Mouse (Mus musculus): ENCODE results near the gene Col18a1. TPM values are rescaled to one million over a fixed set of nuclear protein-coding genes. Genes with fewer than 3 reads are reported as not detected.

Gene Col18a1
- polyA plus RNA-seq, 1 experiment from 2014 or later = 107 TPM

GRCm38 (mm10) chr10:77070072-77070471 is 96.3 kb downstream of the Col18a1 start:
- H3K4me3 ChIP-seq = no peak overlapping the region
- H3K9ac ChIP-seq = no peak overlapping the region
- no peak overlapping the region for H3K27ac ChIP-seq
- ATAC-seq (ENCODE audit: low FRiP score, low read depth) = no peak
- H3K27me3 ChIP-seq (replicated peaks) = no peaks in the 10 kb centered on the region
- no peaks in the 10 kb centered on the region for H3K9me3 ChIP-seq
- no peak overlapping the region for H3K4me2 ChIP-seq (replicated peaks)
- no peaks in the 10 kb centered on the region for H3K4me1 ChIP-seq
- WGBS = 67% methylated on average over 4 of the region's 4 CpGs
- H3K36me3 ChIP-seq = peaks cover 18% of the 10 kb centered on the region

GRCm38 (mm10) chr10:77068469-77068868 is 97.9 kb downstream of the Col18a1 start:
- no peak for ATAC-seq (ENCODE audit: low FRiP score, low read depth)
- Histone ChIP-seq H3K4me2 (replicated peaks) (no peak overlapping the region), H3K4me3 (no peak overlapping the region), H3K4me1 (no peaks in the 10 kb centered on the region), H3K36me3 (peaks cover 25% of the 10 kb centered on the region), H3K27me3 (replicated peaks) (no peaks in the 10 kb centered on the region), H3K27ac (no peak overlapping the region), H3K9me3 (no peaks in the 10 kb centered on the region), H3K9ac (no peak overlapping the region)
- WGBS = 97% methylated on average over 7 of the region's 7 CpGs

GRCm38 (mm10) chr10:77064659-77065058 is 101.7 kb downstream of the Col18a1 start:
- Histone ChIP-seq H3K9ac (no peak overlapping the region), H3K4me1 (0 out of 2 replicates have a peak, but pooled peaks cover 2% of the 10 kb centered on the region), H3K27ac (no peak overlapping the region), H3K27me3 (replicated peaks) (no peaks in the 10 kb centered on the region), H3K4me2 (replicated peaks) (no peak overlapping the region), H3K4me3 (no peak overlapping the region), H3K36me3 (peaks cover 25% of the 10 kb centered on the region), H3K9me3 (no peaks in the 10 kb centered on the region)
- ATAC-seq (ENCODE audit: low FRiP score, low read depth) = no peak

GRCm38 (mm10) chr10:77064239-77064638 is 102.1 kb downstream of the Col18a1 start:
- H3K36me3 ChIP-seq = peaks cover 25% of the 10 kb centered on the region
- H3K9ac ChIP-seq = no peak overlapping the region
- WGBS = 90% methylated on average over 3 of the region's 3 CpGs
- no peak for ATAC-seq (ENCODE audit: low FRiP score, low read depth)
- 0 out of 2 replicates have a peak, but pooled peaks cover 2% of the 10 kb centered on the region for H3K4me1 ChIP-seq
- H3K9me3 ChIP-seq = no peaks in the 10 kb centered on the region
- no peak overlapping the region for H3K27ac ChIP-seq
- H3K27me3 ChIP-seq (replicated peaks) = no peaks in the 10 kb centered on the region
- H3K4me3 ChIP-seq = no peak overlapping the region
- no peak overlapping the region for H3K4me2 ChIP-seq (replicated peaks)

- no peak for ATAC-seq (ENCODE audit: low FRiP score, low read depth)
- Histone ChIP-seq H3K27ac (no peak overlapping the region), H3K9me3 (no peaks in the 10 kb centered on the region), H3K4me1 (0 out of 2 replicates have a peak, but pooled peaks cover 2% of the 10 kb centered on the region), H3K36me3 (peaks cover 25% of the 10 kb centered on the region), H3K4me2 (replicated peaks) (no peak overlapping the region), H3K9ac (no peak overlapping the region), H3K4me3 (no peak overlapping the region), H3K27me3 (replicated peaks) (no peaks in the 10 kb centered on the region)
- 88% methylated on average over 11 of the region's 11 CpGs for WGBS
Measured at GRCm38 (mm10) chr10:77062393-77063010, 103.8 kb downstream of the Col18a1 start.

- Histone ChIP-seq H3K9ac (no peak overlapping the region), H3K27me3 (replicated peaks) (no peaks in the 10 kb centered on the region), H3K9me3 (no peaks in the 10 kb centered on the region), H3K4me1 (0 out of 2 replicates have a peak, but pooled peaks cover 2% of the 10 kb centered on the region), H3K4me2 (replicated peaks) (no peak overlapping the region), H3K36me3 (peaks cover 16% of the 10 kb centered on the region; the same call in 1 of the 2 replicates), H3K4me3 (no peak overlapping the region), H3K27ac (no peak overlapping the region)
- WGBS = 72% methylated on average over 3 of the region's 3 CpGs
- ATAC-seq (ENCODE audit: low FRiP score, low read depth) = no peak
Measured at GRCm38 (mm10) chr10:77061426-77061825, 104.9 kb downstream of the Col18a1 start.

GRCm38 (mm10) chr10:77056768-77057167 is 109.6 kb downstream of the Col18a1 start:
- Histone ChIP-seq H3K4me3 (no peak overlapping the region), H3K36me3 (peaks cover 14% of the 10 kb centered on the region), H3K4me1 (no peaks in the 10 kb centered on the region), H3K27ac (no peak overlapping the region), H3K9me3 (no peaks in the 10 kb centered on the region), H3K4me2 (replicated peaks) (no peak overlapping the region), H3K27me3 (replicated peaks) (no peaks in the 10 kb centered on the region), H3K9ac (no peak overlapping the region)
- ATAC-seq (ENCODE audit: low FRiP score, low read depth) = no peak
- 77% methylated on average over 10 of the region's 10 CpGs for WGBS

GRCm38 (mm10) chr10:77048606-77049005 is 117.7 kb downstream of the Col18a1 start:
- H3K27ac ChIP-seq = no peak overlapping the region
- no peak overlapping the region for H3K9ac ChIP-seq
- H3K4me2 ChIP-seq (replicated peaks) = no peak overlapping the region
- WGBS = 94% methylated on average over 3 of the region's 3 CpGs
- no peak overlapping the region for H3K4me3 ChIP-seq
- H3K9me3 ChIP-seq = no peaks in the 10 kb centered on the region
- peaks cover 65% of the 10 kb centered on the region for H3K36me3 ChIP-seq
- no peaks in the 10 kb centered on the region for H3K27me3 ChIP-seq (replicated peaks)
- ATAC-seq (ENCODE audit: low FRiP score, low read depth) = no peak
- no peaks in the 10 kb centered on the region for H3K4me1 ChIP-seq

GRCm38 (mm10) chr10:77048196-77048595 is 118.2 kb downstream of the Col18a1 start:
- WGBS = 81% methylated on average over 4 of the region's 4 CpGs
- no peaks in the 10 kb centered on the region for H3K9me3 ChIP-seq
- no peaks in the 10 kb centered on the region for H3K27me3 ChIP-seq (replicated peaks)
- no peak overlapping the region for H3K4me2 ChIP-seq (replicated peaks)
- H3K36me3 ChIP-seq = peaks cover 65% of the 10 kb centered on the region
- no peak overlapping the region for H3K27ac ChIP-seq
- ATAC-seq (ENCODE audit: low FRiP score, low read depth) = no peak
- no peaks in the 10 kb centered on the region for H3K4me1 ChIP-seq
- no peak overlapping the region for H3K9ac ChIP-seq
- no peak overlapping the region for H3K4me3 ChIP-seq

GRCm38 (mm10) chr10:77038579-77039174 is 127.7 kb downstream of the Col18a1 start:
- Histone ChIP-seq H3K4me2 (replicated peaks) (no peak overlapping the region), H3K4me3 (no peak overlapping the region), H3K36me3 (peaks cover 47% of the 10 kb centered on the region), H3K27ac (no peak overlapping the region), H3K4me1 (peaks cover 18% of the 10 kb centered on the region), H3K9ac (no peak overlapping the region), H3K27me3 (replicated peaks) (no peaks in the 10 kb centered on the region), H3K9me3 (no peaks in the 10 kb centered on the region)
- 89% methylated on average over 8 of the region's 8 CpGs for WGBS
- ATAC-seq (ENCODE audit: low FRiP score, low read depth) = no peak

- no peak overlapping the region for H3K9ac ChIP-seq
- H3K27me3 ChIP-seq (replicated peaks) = no peaks in the 10 kb centered on the region
- ATAC-seq (ENCODE audit: low FRiP score, low read depth) = no peak
- H3K4me1 ChIP-seq = peaks cover 28% of the 10 kb centered on the region
- H3K36me3 ChIP-seq = peaks cover 21% of the 10 kb centered on the region
- H3K9me3 ChIP-seq = no peaks in the 10 kb centered on the region
- H3K27ac ChIP-seq = no peak overlapping the region
- WGBS = 86% methylated on average over 6 of the region's 6 CpGs
- no peak overlapping the region for H3K4me3 ChIP-seq
- H3K4me2 ChIP-seq (replicated peaks) = 0 out of 2 replicates have a peak overlapping the region, but pooled peaks have one; percentile 91
Measured at GRCm38 (mm10) chr10:77035487-77035886, 130.9 kb downstream of the Col18a1 start.

- Histone ChIP-seq H3K9ac (peak overlapping the region; percentile 67), H3K4me2 (replicated peaks) (peak overlapping the region; percentile 91), H3K4me1 (peaks cover 28% of the 10 kb centered on the region), H3K36me3 (peaks cover 4% of the 10 kb centered on the region; the same call in 1 of the 2 replicates), H3K27me3 (replicated peaks) (no peaks in the 10 kb centered on the region), H3K27ac (no peak overlapping the region), H3K4me3 (peak overlapping the region; percentile 60), H3K9me3 (no peaks in the 10 kb centered on the region)
- peak; percentile 71 for ATAC-seq (ENCODE audit: low FRiP score, low read depth)
- WGBS = under 1% methylated on average over 30 of the region's 30 CpGs
Measured at GRCm38 (mm10) chr10:77033323-77034025, 132.9 kb downstream of the Col18a1 start.

All from neural tube, embryonic 12.5 days (tissue).